Mouse (Mus musculus) left cerebral cortex, postnatal 10 days (tissue): Measurements from ENCODE around the gene Usp29. TPM values are rescaled to one million over a fixed set of nuclear protein-coding genes. Genes with fewer than 3 reads are reported as not detected.
A peak's percentile ranks its signal among the peaks of the same experiment; 100 is the strongest.
"Not testable (repeated sequence)": the region's sequence is repeated elsewhere in the genome, so short reads cannot be mapped to it uniquely, and the experiment has no call there.

Experiments
- DNase-seq, 2 experiments: peaks; one replicate each; pipeline ENCODE4 v3.0.0; 2021 to 2022; ENCODE audit warnings: low spot score in 2 of 2, mixed read lengths in 1 of 2; ENCODE audit errors: extremely low spot score in 1 of 2
- intact Hi-C: fragments of 180-260 bp; cut with DNase I; formaldehyde crosslinking; loops from one replicate; pipeline ENCODE4 v1.15.1; 2025
- total RNA-seq, 2 experiments: library from RNA; stranded (reverse); gene quantifications; 2 replicates each; pipeline ENCODE4 v1.2.3; 2021

Usp29 gene
- total RNA-seq, 2 experiments from 2014 or later: 57.4 to 60.2 TPM

- intact Hi-C loops: no loop called here
- DNase-seq: peak; percentile 36 to 46
Measured at GRCm38 (mm10) chr7:6891206-6891605, 160.8 kb downstream of the Usp29 start.

DNA sequence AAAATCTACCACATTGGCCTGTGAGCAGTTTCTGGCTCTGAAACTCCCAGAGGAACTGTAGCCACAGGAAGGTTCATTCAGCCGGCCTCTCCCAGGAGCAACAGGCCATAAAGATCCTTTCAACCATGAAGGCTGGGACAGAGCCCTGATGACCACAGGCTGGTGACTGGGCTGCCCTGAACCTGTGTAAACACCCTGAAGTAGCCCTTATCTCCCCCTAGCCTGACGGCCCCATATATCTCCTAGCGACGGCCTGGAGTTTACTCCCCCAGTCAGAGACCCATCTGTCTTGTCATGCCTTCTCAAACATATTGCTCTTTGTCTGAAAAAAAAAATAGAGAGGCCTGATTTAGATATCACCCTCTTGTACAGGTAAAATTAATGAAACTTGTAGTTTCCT lies 166.6 kb downstream of the Usp29 start:
- DNase-seq, intact Hi-C loops: not testable (repeated sequence)

DNA sequence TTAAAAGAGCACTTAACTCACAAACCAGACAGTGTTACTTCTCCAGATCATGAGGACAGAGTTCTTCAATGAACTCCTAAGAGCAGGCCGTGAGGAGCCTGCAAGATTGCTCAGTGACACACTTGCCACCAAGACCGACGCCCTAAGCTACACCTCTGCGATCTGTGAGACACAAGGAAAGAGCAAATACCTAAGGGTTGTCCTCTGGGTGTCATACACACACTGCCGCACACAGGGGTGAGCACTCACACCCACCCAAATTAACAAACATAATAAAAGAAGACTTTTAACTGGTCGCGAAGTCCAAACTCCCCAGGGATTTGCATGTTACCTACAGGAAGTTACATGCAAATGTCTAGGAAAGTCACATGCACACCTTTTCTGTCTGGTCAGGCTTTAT lies 170.3 kb downstream of the Usp29 start:
- no peak for DNase-seq
- intact Hi-C loops: no loop called here

GRCm38 (mm10) chr7:6903489-6903888 lies 173.1 kb downstream of the Usp29 start:
- intact Hi-C loops: no loop called here

DNA sequence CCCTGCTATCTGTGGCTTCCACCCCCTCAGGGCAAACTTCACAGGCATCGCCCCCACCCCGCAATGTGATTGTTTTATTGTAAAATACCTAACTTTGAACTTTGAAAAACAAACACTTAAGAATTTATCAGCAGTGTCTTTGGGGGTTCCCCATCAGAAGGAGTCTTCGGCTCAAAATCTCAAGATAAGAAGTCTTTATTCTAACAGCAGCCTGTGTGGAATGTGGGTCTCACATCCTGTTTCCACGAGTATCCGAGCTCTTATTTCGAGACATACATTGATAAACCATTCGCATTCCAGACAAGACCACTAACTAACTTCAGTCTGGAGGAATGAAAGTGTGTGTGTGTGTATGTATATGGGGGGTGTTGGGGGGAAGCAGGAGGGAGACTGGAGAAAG lies 180.1 kb downstream of the Usp29 start:
- DNase-seq: no peak
- intact Hi-C loops: no loop called here

More at GRCm38 (mm10) chr7:6903489-6903888, 173.1 kb downstream of the Usp29 start:
- no peak for DNase-seq

- intact Hi-C loops: no loop called here
- no peak for DNase-seq
Measured at GRCm38 (mm10) chr7:6911731-6912130, 181.4 kb downstream of the Usp29 start.

DNA sequence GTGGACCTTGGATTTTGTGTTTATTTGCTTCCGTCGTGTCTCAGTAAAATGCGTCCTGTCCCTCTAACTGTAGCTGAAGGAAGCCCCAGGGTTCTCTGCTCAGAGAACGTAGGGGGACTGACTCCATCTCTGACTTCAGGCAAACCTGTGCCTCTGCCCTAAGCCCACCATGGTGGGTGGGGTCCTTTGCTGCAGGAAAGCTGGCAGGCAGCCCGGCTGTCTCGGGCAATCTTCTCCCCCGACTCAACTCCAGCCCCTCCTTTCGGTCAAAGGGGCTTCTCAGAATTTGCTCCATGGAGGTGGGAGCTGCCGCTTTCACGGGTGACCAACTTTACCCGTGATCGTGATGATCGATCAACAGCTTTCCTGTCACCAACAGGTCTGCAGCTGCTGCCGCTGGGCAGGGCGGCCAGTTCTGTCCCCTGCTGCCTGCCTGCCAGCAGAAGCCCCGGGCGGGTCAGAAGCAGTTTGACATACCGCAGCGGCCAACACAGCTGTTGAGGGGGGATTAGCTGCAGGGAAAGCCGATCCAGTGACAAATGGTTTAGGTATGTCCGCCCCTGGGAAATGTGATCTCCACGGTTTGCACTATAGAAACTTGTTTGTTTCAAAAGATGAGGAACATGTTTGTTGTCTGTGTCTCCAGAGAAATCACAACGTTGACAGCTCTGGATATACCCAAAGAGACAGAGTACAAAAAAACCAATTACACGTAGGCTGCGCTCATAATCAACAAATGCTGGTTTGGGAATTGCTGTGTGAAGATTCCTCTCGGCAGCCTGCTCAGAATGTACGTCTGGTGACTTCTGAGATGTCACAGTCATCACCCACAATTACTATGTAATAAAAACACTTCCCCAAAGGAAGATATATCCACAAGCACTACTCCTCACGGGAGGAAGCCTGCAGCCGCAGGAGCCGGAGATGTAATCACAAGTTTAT lies 183.3 kb downstream of the Usp29 start:
- intact Hi-C loops: no loop called here
- peak in 1 of 2 experiments; percentile 48 for DNase-seq

DNA sequence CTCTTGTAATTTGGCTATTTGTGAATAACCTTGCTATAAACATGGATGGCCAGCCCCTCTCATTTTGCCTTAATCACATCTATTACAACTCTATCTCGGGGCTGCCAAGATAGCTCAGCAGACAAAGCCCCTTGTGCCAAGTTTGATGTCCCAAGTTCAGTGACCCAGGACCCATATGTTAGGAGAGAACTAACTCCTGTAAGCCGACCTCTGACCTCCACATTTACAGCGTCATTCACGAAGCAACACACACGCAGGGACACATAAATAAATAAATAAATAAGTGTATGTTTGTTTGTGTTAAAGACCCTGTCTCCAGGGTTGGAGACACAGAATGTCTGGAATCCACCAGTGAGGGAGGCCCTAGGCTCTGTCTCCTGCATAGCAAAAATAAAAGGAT lies 186.7 kb downstream of the Usp29 start:
- intact Hi-C loops: loop anchor here (5.0 kb wide), 2 partner anchors 185 to 255 kb away; partner anchors contain the start of genes Peg3 and Usp29
- DNase-seq: no peak

DNA sequence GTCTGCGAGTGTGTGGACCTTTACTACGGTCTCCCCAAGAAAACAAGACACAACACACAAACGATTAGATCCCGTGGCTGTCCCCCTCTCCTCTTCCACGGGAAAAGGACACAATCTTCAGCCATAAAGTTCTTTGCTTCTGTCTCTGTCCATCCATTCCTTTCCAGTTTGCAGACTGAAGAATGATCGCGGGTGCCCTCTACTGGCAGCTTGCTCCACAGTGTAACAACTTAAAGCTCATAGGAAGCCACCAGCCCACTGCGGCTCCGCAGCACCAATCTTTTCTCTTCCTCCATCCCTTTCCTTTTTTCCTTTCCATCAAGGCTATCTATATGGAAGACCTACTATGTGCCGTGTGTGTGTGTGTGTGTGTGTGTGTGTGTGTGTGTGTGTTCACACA lies 187.9 kb downstream of the Usp29 start:
- intact Hi-C loops: loop anchor here (5.0 kb wide), 2 partner anchors 186 to 256 kb away; partner anchors contain the start of genes Peg3 and Usp29
- peak; percentile 88 to 89 for DNase-seq

DNA sequence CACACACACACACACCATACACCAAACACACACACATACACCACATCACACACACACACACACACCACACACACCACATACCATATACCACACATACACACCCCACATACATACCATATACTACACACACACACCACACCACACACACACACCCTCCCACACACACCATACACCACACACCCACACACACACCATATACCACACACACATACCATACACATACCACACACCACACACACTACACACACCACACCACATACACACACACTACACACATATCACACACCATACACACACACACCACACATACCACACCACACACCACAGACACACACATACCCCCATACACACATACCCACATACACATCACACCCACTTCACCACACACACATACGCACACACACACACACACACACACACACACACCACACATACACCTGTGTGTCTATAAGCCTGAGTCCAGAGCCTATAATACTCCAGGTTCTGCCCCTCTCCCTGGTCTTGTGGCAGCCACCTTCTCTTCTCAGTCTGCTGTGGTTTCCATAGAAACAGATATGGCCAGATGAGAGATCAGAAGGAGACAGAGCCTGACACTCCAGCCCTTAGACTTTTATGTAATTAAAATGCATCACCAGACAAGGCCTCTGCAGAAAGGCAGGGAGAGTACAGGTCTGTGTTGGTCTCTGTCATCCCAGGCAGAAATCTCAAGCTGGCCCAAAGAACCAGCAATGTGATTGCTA lies 188.9 kb downstream of the Usp29 start:
- no peak for DNase-seq
- intact Hi-C loops: loop anchor here (5.0 kb wide), 2 partner anchors 187 to 257 kb away; partner anchors contain the start of genes Peg3 and Usp29

DNA sequence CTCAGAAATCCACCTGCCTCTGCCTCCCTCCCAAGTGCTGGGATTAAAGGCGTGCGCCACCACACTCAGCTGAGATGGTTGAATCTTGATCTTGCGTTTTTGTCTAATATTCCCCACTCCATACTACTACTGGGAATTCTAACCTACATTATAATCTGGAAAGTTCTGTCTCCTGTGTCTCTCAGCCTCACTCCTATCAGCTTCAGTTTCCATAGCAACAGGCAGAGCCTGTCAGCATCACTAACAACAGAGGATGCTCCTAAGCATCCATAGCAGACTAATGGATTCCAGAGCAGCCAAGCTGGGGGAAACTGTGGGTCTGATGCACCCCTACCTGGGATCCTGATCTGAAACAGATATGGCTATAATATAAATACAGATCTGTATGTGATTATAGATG lies 193.1 kb downstream of the Usp29 start:
- intact Hi-C loops: no loop called here
- DNase-seq: no peak

GRCm38 (mm10) chr7:6925926-6926730 lies 195.8 kb downstream of the Usp29 start:
- intact Hi-C loops: no loop called here
- DNase-seq: no peak

GRCm38 (mm10) chr7:6926731-6926995 lies 196.3 kb downstream of the Usp29 start:
- no peak for DNase-seq
- intact Hi-C loops: no loop called here

DNA sequence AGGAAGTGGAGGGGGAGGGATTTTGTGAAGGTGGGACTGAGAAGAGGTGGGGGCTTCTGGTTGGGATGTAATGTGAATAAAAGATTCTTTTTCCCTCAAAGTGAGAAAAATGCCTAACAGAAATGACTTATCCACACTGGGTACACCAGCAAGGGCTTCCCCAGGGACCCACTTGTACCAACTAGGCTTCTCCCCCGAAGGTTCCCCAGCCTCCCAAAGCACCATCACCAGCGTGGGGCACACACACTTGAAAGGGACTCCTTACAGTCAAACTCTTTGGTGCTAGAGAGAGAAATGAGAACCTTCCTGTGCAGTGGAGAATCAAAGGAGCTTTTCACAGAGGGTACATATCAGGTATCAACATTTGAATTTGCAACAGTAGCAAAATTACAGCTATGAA lies 198.9 kb downstream of the Usp29 start:
- intact Hi-C loops: no loop called here
- no peak for DNase-seq

GRCm38 (mm10) chr7:6934741-6935140 lies 204.4 kb downstream of the Usp29 start:
- DNase-seq: no peak
- intact Hi-C loops: loop anchor here (5.0 kb wide), 3 partner anchors 347 to 572 kb away; partner anchors contain the start of gene Zfp78

- DNase-seq: peak; percentile 80 to 82
- intact Hi-C loops: loop anchor here (2.0 to 5.0 kb wide), 4 partner anchors 278 to 575 kb away; partner anchors contain the start of gene Zfp78
Measured at GRCm38 (mm10) chr7:6937040-6937439, 206.7 kb downstream of the Usp29 start.

GRCm38 (mm10) chr7:6940761-6941231 lies 210.4 kb downstream of the Usp29 start:
- DNase-seq: no peak
- intact Hi-C loops: loop anchor here (10.0 kb wide), 1 partner anchor 344 kb away; no protein-coding TSS in a partner anchor

DNA sequence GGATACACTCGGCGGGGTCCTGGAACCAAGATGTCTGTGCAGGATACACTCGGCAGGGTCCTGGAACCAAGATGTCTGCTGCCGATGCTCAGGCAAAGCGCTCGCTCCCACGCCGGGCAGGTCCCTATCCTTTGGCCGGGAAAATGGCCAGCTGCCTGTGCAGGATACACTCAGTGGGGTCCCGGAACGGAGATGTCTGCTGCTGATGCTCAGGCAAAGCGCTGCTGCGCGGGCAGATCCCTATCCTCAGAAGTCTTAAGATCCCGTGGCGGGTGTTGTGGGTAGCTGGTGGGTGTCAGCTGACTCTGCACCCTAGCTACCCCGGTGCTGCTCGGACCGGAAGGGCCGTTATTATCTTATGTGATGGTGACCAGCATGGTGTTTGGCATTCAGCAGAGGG lies 217.7 kb downstream of the Usp29 start:
- intact Hi-C loops: loop anchor here (10.0 kb wide), 1 partner anchor 337 kb away; no protein-coding TSS in a partner anchor
- not testable (repeated sequence) for DNase-seq

DNA sequence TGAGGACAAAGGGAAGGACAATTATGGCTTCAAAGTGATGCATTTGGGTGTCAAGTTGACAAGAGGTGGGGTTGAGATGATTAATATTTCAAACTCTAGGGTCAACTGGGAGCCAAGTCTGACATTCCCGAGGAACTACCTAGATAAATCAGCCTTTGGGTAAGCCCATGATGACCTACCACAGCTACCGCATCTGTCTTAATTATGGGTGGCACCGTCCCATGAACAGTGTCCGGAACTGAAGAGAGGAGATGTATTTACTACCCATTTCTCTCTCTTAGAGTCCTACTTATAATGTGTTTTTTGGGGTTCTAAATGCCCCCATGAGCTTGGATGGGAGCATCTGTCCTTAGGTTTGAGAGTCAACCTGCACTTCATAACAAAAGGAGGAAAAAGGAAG lies 226.2 kb downstream of the Usp29 start:
- intact Hi-C loops: no loop called here
- DNase-seq: no peak
